Mouse (Mus musculus) limb, embryonic 14.5 days (tissue): ENCODE data around the gene Fbxo9. TPM values are rescaled to one million over a fixed set of nuclear protein-coding genes. Genes with fewer than 3 reads are reported as not detected.

ENCODE experiments used
- ATAC-seq: fragments of 200-750 bp; cut with Nextera tagmentation; 2 replicates; pipeline ENCODE4 v1.8.0; 2017; ENCODE audit warnings: low read depth, moderate number of reproducible peaks, moderate TSS enrichment; ENCODE audit not compliant: low FRiP score
- DNase-seq: peaks from one replicate; pipeline ENCODE4 v3.0.0-alpha.2; 2015; ENCODE audit warnings: low spot score
- H3K27ac ChIP-seq: fragments of 300-500 bp; sonication (generic); replicated peaks from 2 replicates; pipeline ENCODE4 v1.5.1; 2014; ENCODE audit warnings: low read depth, mild to moderate bottlenecking, low read length, moderate library complexity, mixed read lengths
- H3K27me3 ChIP-seq: fragments of 300-500 bp; sonication (generic); 2 replicates; pipeline ENCODE4 v1.6.1; 2014; ENCODE audit warnings: low read length, mixed read lengths; ENCODE audit not compliant: control insufficient read depth, insufficient read depth
- H3K36me3 ChIP-seq: fragments of 300-500 bp; sonication (generic); 2 replicates; pipeline ENCODE4 v1.6.1; 2014; ENCODE audit warnings: mild to moderate bottlenecking, low read length, moderate library complexity, mixed read lengths; ENCODE audit not compliant: control insufficient read depth, insufficient read depth
- H3K4me1 ChIP-seq: fragments of 300-500 bp; sonication (generic); 2 replicates; pipeline ENCODE4 v1.6.1; 2014; ENCODE audit warnings: antibody characterized with exemption, low read length, mixed read lengths; ENCODE audit not compliant: control insufficient read depth, insufficient read depth
- H3K4me2 ChIP-seq: fragments of 300-500 bp; sonication (generic); replicated peaks from 2 replicates; pipeline ENCODE4 v1.6.1; 2014; ENCODE audit warnings: low read depth, mild to moderate bottlenecking, low read length, moderate library complexity; ENCODE audit not compliant: severe bottlenecking
- H3K4me3 ChIP-seq: fragments of 300-500 bp; sonication (generic); replicated peaks from 2 replicates; pipeline ENCODE4 v1.5.1; 2014; ENCODE audit warnings: low read length
- H3K9ac ChIP-seq: fragments of 300-500 bp; sonication (generic); 2 replicates; pipeline ENCODE4 v1.6.1; 2014; ENCODE audit warnings: mild to moderate bottlenecking, low read depth, low read length, moderate library complexity; ENCODE audit not compliant: severe bottlenecking
- H3K9me3 ChIP-seq: fragments of 300-500 bp; sonication (generic); 2 replicates; pipeline ENCODE4 v1.6.1; 2016; ENCODE audit warnings: low read length; ENCODE audit not compliant: control insufficient read depth
- POLR2A ChIP-seq: fragments of 200-500 bp; IDR thresholded peaks from 2 replicates; pipeline ENCODE4 v1.8.0; 2012; ENCODE audit warnings: inconsistent platforms, mild to moderate bottlenecking, moderate library complexity, borderline replicate concordance; ENCODE audit not compliant: insufficient read depth, insufficient read length; ENCODE audit errors: extremely low read depth
- WGBS: fragments of 180-500 bp; shearing (Covaris S2); extraction: QIAGEN DNeasy Blood & Tissue Kit; methylation state at CpG from one replicate; pipeline ENCODE4 v1.1.7; 2014; 5-methylcytosine and 5-hydroxymethylcytosine counted together
- polyA plus RNA-seq, 2 experiments: library from polyadenylated mRNA; depleted of rRNA in 1 of 2; stranded (reverse) in 1 of 2; unstranded in 1 of 2; fragments of >200 nt; fragmentation: Nextera tagmentation in 1 of 2; extraction: Ambion mirVana in 1 of 2; gene quantifications; 2 replicates each; pipeline versions ENCODE4 v1.2.1 to v1.2.3; 2012 to 2014

Gene Fbxo9
- polyA plus RNA-seq, 2 experiments = 43.6 to 61.4 TPM

DNA sequence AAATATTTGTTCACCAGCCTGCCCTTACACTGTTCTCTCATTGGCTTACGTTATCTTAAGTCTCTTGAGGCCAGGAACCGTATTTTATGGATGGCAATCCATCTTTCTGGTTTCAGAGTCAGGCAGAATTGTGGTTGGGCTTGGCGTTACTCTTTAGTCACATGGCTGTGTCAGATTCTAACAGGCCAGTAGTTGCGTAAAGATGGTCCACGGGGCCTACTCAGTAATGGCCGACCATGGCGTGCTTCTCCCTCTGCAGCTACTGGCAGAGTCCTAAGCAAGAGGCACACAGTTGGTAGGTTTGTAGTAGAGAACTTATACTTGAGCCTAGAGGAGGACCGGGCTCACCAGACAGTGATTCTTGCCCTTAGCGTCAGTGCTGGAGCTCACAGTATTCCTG, 6.9 kb upstream of the Fbxo9 start:
- no peaks in the 10 kb centered on the region for H3K36me3 ChIP-seq
- H3K4me3 ChIP-seq = no peak overlapping the region
- DNase-seq (no peak), ATAC-seq (no peak)
- peaks cover 12% of the 10 kb centered on the region for H3K4me1 ChIP-seq
- 79% methylated on average over 9 of the region's 9 CpGs for WGBS
- H3K9me3 ChIP-seq = no peaks in the 10 kb centered on the region
- H3K4me2 ChIP-seq = no peak overlapping the region
- H3K27me3 ChIP-seq = no peaks in the 10 kb centered on the region
- TF ChIP-seq POLR2A = no peak
- H3K9ac ChIP-seq = no peak overlapping the region
- H3K27ac ChIP-seq = no peak overlapping the region

DNA sequence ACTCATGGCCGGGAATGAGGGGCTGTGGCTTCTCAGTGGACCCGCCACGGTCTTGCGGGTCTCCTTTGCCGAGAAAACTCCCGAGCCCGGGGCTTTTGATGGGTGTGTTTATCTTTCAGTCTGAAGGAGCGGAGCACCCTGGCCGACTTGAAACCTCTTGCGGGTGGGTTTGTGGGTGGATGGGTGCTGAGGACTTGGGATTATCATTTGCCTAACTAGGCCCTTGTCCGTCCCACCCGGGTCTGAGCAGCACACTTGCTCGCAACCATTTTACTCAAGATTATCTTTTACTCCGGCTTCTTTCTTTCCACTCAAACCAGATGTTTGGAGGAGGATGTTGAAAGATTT, 4.6 kb upstream of the Fbxo9 start:
- Histone ChIP-seq H3K27ac (peak overlapping the region; percentile 92), H3K9me3 (no peaks in the 10 kb centered on the region), H3K4me2 (peak overlapping the region; percentile 63), H3K4me3 (peak overlapping the region; percentile 93), H3K36me3 (no peaks in the 10 kb centered on the region), H3K27me3 (no peaks in the 10 kb centered on the region), H3K9ac (peak overlapping the region; percentile 99), H3K4me1 (peaks cover 19% of the 10 kb centered on the region)
- peak; percentile 18; the same call in 1 of the 2 replicates for ATAC-seq
- DNase-seq = peak; percentile 28
- WGBS = 0% methylated on average over 14 of the region's 14 CpGs
- TF ChIP-seq POLR2A = no peak

DNA sequence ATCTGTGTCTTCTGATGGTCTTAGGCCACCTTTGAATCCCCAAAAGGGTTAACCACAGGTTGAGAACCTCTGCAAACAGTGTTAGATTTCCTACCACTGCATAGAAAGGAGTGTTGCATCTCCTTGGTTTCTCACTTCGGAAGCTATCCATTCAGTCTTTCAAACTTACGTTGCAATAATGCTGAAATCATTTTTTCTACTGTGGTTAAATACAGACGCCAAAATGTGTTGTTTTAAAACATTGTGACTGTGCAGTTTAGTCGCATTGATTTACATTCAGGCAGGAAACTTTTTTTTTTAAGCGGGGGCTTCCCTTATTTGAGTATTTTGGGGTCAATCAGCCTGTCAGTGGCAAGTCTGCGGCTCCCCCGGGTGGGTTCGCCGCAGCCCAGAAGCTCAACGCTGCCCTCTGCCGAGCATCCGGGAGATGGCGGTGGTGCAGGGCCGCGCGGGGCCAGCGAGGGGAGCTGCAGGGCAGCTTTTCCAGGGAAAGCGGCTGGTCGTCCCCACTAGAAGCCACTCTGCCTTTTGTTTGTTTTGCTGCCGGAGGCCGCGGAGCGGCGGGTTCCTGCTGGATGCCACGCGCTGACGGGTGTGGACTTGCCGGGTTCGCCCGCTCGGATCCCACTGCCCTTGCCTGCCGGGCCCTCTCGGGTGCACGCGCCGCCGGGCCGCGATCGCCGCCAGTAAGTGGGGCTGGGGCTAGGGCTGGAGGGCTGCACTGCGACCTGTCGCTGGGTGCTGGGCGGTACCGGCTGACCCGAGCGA, 4.1 kb upstream of the Fbxo9 start:
- Histone ChIP-seq H3K4me2 (peak overlapping the region; percentile 63), H3K36me3 (no peaks in the 10 kb centered on the region), H3K9me3 (no peaks in the 10 kb centered on the region), H3K9ac (peak overlapping the region; percentile 99), H3K27me3 (no peaks in the 10 kb centered on the region), H3K27ac (peak overlapping the region; percentile 92), H3K4me3 (peak overlapping the region; percentile 93), H3K4me1 (peaks cover 19% of the 10 kb centered on the region)
- peak; percentile 91 for DNase-seq
- 1% methylated on average over 45 of the region's 47 CpGs for WGBS
- TF ChIP-seq POLR2A = peak; percentile 96
- ATAC-seq = peak; percentile 76

DNA sequence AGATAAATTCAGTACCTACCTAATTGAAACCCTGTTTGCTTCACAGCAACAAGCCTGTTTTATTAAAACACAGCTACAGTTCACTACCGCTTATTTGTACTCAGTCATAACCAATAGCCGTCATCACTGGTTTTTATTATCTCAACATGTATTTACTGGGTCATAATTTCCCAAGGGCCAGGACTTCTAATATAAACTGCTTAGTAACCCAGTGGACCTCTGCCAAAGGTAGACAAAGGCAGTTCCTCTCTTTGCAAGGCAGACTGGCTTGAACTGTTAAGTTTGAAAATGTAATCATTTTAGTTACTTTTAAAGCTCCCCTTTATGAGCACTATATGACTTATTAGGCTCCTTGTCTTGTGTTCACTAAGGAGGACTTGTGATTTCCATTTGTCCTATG, 2.6 kb upstream of the Fbxo9 start:
- WGBS = 45% methylated on average over 2 of the region's 2 CpGs

DNA sequence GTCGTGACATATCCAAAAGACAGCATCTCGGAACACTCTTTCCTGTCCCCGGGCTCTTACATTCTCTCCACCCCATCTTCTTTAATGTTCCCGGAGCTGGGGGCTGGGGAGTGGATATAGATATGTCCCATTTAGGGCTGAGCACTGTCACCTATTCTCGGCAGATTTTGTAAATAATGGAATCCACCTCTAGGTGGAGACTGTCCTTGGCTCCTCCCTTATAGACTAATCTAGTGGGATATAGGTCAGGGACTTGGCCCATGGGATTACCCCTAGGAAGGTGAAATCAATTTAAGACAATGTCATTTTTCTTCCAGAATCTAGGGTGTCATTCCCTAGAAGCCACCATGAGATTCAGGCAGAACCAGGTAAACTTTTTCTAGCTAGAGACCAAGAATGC, 791 bp upstream of the Fbxo9 start:
- Histone ChIP-seq H3K27me3 (no peaks in the 10 kb centered on the region), H3K9ac (0 out of 2 replicates have a peak overlapping the region, but pooled peaks have one; percentile 92), H3K4me3 (peak overlapping the region; percentile 91), H3K4me2 (peak overlapping the region; percentile 79), H3K27ac (peak overlapping the region; percentile 27; the same call in 1 of the 2 replicates), H3K4me1 (peaks cover 27% of the 10 kb centered on the region), H3K9me3 (no peaks in the 10 kb centered on the region), H3K36me3 (peaks cover 5% of the 10 kb centered on the region; the same call in 1 of the 2 replicates)
- no peak for ATAC-seq
- no peak for TF ChIP-seq POLR2A
- DNase-seq = no peak
- 46% methylated on average over 5 of the region's 5 CpGs for WGBS

More for the DNA sequence above, 2.6 kb upstream of the Fbxo9 start:
- Histone ChIP-seq H3K27ac (no peak overlapping the region), H3K4me3 (no peak overlapping the region), H3K9me3 (no peaks in the 10 kb centered on the region), H3K4me2 (no peak overlapping the region), H3K27me3 (no peaks in the 10 kb centered on the region), H3K4me1 (peaks cover 29% of the 10 kb centered on the region), H3K9ac (no peak overlapping the region), H3K36me3 (no peaks in the 10 kb centered on the region)
- no peak for TF ChIP-seq POLR2A
- peak; percentile 33 for DNase-seq
- ATAC-seq = no peak
